Mouse (Mus musculus): ENCODE measurements around the gene Smarcd1.
A peak's percentile ranks its signal among the peaks of the same experiment; 100 is the strongest.

Gene Smarcd1

GRCm38 (mm10) chr15:99701999-99702900, at the start of gene Smarcd1:
Gene Smarcd1, plus strand, starts transcription at chr15:99702129.
- H3K4me1 ChIP-seq (replicated peaks; ENCODE audit: low read depth, low read length), result peaks cover 78% of the 10 kb centered on the region
- peaks cover 25% of the 10 kb centered on the region for H3K36me3 ChIP-seq (ENCODE audit: insufficient read depth, low read length)
- H3K27me3 ChIP-seq (ENCODE audit: insufficient read depth, low read length), result no peaks in the 10 kb centered on the region
- H3K4me3 ChIP-seq (replicated peaks; ENCODE audit: low read length), result peak within 1 kb of the TSS; percentile 89
- H3K9me3 ChIP-seq (ENCODE audit: low read length), result no peaks in the 10 kb centered on the region
- no peak for TF ChIP-seq NANOG (IDR thresholded peaks at IDR 0.05; ENCODE audit: borderline replicate concordance, low read length)
- TF ChIP-seq CTCF (conservative IDR thresholded peaks at IDR 0.05; ENCODE audit: low read length), result peak; percentile 61
- TF ChIP-seq POU5F1 (IDR thresholded peaks at IDR 0.05; ENCODE audit: borderline replicate concordance, low read length), result no peak

GRCm38 (mm10) chr15:99653291-99653690, 48.6 kb upstream of the Smarcd1 start:
- Histone ChIP-seq H3K4me1 (replicated peaks; ENCODE audit: low read depth, low read length) (peaks cover 85% of the 10 kb centered on the region), H3K27me3 (ENCODE audit: insufficient read depth, low read length) (0 out of 2 replicates have a peak, but pooled peaks cover 6% of the 10 kb centered on the region), H3K9me3 (ENCODE audit: low read length) (no peaks in the 10 kb centered on the region), H3K36me3 (ENCODE audit: insufficient read depth, low read length) (peaks cover 16% of the 10 kb centered on the region), H3K4me3 (replicated peaks; ENCODE audit: low read length) (peak overlapping the region; percentile 93)
- 0 out of 2 replicates have a peak, but pooled peaks have one; percentile 13 for TF ChIP-seq CTCF (conservative IDR thresholded peaks at IDR 0.05; ENCODE audit: low read length)
- no peak for TF ChIP-seq NANOG (IDR thresholded peaks at IDR 0.05; ENCODE audit: borderline replicate concordance, low read length)

DNA sequence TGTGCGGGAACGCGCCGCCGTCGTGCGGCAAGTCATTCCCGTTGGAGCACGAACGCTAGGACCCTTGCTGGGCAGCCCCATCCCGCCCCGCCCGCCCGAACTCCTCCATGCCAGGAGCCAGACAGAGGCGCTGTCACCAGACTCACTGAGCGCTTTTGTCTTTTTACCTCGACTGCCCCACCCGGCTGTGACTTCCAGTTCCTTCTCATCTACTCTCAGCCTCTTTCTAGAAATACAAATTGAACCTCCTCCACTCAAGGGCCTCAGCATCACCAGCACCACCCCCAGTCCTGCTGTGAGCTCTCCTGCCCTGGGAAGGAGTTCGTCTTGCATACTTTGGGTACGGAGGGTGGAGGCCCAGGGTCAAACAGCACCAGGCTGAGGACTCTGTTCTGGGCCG, 48.1 kb upstream of the Smarcd1 start:
- TF ChIP-seq NANOG (IDR thresholded peaks at IDR 0.05; ENCODE audit: borderline replicate concordance, low read length) (no peak), POU5F1 (IDR thresholded peaks at IDR 0.05; ENCODE audit: borderline replicate concordance, low read length) (no peak), CTCF (conservative IDR thresholded peaks at IDR 0.05; ENCODE audit: low read length) (no peak)
- H3K4me3 ChIP-seq (replicated peaks; ENCODE audit: low read length), result peak overlapping the region; percentile 78
- H3K9me3 ChIP-seq (ENCODE audit: low read length), result no peaks in the 10 kb centered on the region
- peaks cover 85% of the 10 kb centered on the region for H3K4me1 ChIP-seq (replicated peaks; ENCODE audit: low read depth, low read length)
- 0 out of 2 replicates have a peak, but pooled peaks cover 6% of the 10 kb centered on the region for H3K27me3 ChIP-seq (ENCODE audit: insufficient read depth, low read length)
- H3K36me3 ChIP-seq (ENCODE audit: insufficient read depth, low read length), result peaks cover 12% of the 10 kb centered on the region

GRCm38 (mm10) chr15:99655956-99656355, 46.0 kb upstream of the Smarcd1 start:
- Histone ChIP-seq H3K27me3 (ENCODE audit: insufficient read depth, low read length) (0 out of 2 replicates have a peak, but pooled peaks cover 6% of the 10 kb centered on the region), H3K9me3 (ENCODE audit: low read length) (no peaks in the 10 kb centered on the region), H3K4me1 (replicated peaks; ENCODE audit: low read depth, low read length) (peaks cover 70% of the 10 kb centered on the region), H3K36me3 (ENCODE audit: insufficient read depth, low read length) (no peaks in the 10 kb centered on the region), H3K4me3 (replicated peaks; ENCODE audit: low read length) (peak overlapping the region; percentile 45)
- no peak for TF ChIP-seq CTCF (conservative IDR thresholded peaks at IDR 0.05; ENCODE audit: low read length)
- no peak for TF ChIP-seq NANOG (IDR thresholded peaks at IDR 0.05; ENCODE audit: borderline replicate concordance, low read length)
- no peak for TF ChIP-seq POU5F1 (IDR thresholded peaks at IDR 0.05; ENCODE audit: borderline replicate concordance, low read length)

- H3K9me3 ChIP-seq (ENCODE audit: low read length), result no peaks in the 10 kb centered on the region
- H3K36me3 ChIP-seq (ENCODE audit: insufficient read depth, low read length), result no peaks in the 10 kb centered on the region
- no peak overlapping the region for H3K4me3 ChIP-seq (replicated peaks; ENCODE audit: low read length)
- TF ChIP-seq CTCF (conservative IDR thresholded peaks at IDR 0.05; ENCODE audit: low read length), result no peak
- TF ChIP-seq POU5F1 (IDR thresholded peaks at IDR 0.05; ENCODE audit: borderline replicate concordance, low read length), result no peak
- H3K4me1 ChIP-seq (replicated peaks; ENCODE audit: low read depth, low read length), result peaks cover 68% of the 10 kb centered on the region
- H3K27me3 ChIP-seq (ENCODE audit: insufficient read depth, low read length), result 0 out of 2 replicates have a peak, but pooled peaks cover 10% of the 10 kb centered on the region
Observed at GRCm38 (mm10) chr15:99658437-99658836, 43.5 kb upstream of the Smarcd1 start.

DNA sequence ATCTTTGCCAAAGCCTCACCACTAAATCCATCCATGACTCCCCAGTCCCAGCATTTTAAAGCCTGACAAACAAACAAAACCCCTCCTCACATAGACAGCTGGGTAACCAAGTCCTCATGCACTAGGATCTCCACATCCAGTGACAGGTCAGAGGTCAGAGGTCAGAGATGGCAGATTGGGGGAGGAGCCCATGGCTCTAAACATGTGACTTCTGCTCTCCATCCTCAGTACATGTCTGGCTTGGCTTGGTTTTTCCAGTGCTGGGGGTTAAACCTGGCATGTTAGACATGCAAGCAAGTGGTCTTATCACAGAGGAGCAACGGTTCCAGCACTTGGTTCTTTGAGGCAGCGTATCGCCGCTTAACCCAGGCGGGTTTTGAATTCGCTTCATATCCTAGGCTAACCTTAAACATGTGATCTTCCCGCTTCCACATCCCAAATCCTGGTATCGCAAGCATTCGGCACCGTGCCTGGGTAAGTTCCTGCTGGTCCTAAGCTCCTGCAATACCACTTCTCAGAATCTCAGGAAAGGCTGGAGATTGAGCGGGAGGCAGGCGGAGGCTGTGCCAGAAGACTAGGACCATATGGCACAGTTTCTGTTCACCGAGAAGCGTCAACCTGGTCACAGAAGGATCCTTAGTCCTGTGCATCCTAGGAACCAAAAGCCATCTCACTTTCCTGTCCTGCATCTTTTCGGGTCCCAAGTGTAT, 40.7 kb upstream of the Smarcd1 start:
- TF ChIP-seq POU5F1 (IDR thresholded peaks at IDR 0.05; ENCODE audit: borderline replicate concordance, low read length) (no peak), NANOG (IDR thresholded peaks at IDR 0.05; ENCODE audit: borderline replicate concordance, low read length) (no peak), CTCF (conservative IDR thresholded peaks at IDR 0.05; ENCODE audit: low read length) (no peak)
- Histone ChIP-seq H3K4me3 (replicated peaks; ENCODE audit: low read length) (peak overlapping the region; percentile 59), H3K27me3 (ENCODE audit: insufficient read depth, low read length) (peaks cover 30% of the 10 kb centered on the region), H3K9me3 (ENCODE audit: low read length) (no peaks in the 10 kb centered on the region), H3K4me1 (replicated peaks; ENCODE audit: low read depth, low read length) (peaks cover 65% of the 10 kb centered on the region), H3K36me3 (ENCODE audit: insufficient read depth, low read length) (no peaks in the 10 kb centered on the region)

DNA sequence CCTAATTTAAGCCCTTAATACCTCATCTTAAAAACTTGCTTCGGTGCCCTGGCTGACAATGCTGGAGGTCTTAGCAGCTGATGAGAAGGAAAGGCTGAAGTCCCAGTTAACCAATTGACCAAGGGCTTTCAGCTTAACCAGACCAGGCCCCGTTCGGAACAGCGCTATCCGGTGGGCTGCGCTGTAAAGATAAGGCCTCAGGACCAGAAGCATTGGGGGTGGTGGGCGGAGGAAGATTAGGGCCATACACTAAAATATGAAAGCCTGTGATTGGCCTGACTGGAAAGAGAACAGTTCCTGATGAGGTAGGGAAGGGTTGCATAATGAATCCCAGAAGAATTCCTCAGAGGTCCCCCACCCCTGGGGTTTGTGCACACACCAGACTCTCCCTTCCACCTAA, 39.6 kb upstream of the Smarcd1 start:
- TF ChIP-seq POU5F1 (IDR thresholded peaks at IDR 0.05; ENCODE audit: borderline replicate concordance, low read length) (no peak), NANOG (IDR thresholded peaks at IDR 0.05; ENCODE audit: borderline replicate concordance, low read length) (no peak)

DNA sequence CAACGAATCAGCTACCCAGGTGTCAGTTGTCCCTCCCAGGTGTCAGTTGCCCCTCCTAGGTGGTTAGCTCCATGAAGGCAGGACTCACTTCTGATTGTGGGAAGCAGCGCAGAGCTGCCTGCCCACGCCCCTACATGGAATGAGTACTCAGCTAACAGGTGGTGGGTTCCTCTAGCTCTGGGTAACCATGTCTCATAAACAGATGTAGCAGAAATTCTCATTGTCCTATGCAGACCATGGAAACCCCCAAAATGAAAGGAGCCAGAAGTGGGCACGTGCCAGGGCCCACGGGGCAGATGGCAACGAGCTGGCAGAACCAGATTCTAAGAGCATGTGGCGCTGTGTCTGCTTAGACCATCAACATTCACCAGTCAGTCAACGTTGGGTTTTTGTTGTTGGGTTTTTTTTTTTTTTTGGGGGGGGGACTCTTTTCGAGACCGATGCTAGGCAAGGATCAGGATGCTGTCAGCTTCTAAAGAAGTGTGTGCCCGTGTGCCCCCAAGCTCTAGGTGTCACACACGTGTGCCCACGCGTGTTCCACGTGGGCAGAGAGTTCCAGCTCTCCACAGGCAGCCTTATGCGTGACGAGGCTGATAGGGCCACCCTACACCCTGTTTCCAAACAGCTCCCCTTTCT, 37.8 kb upstream of the Smarcd1 start:
- no peaks in the 10 kb centered on the region for H3K36me3 ChIP-seq (ENCODE audit: insufficient read depth, low read length)
- peaks cover 46% of the 10 kb centered on the region for H3K27me3 ChIP-seq (ENCODE audit: insufficient read depth, low read length)
- peaks cover 50% of the 10 kb centered on the region for H3K4me1 ChIP-seq (replicated peaks; ENCODE audit: low read depth, low read length)
- H3K4me3 ChIP-seq (replicated peaks; ENCODE audit: low read length), result peak overlapping the region; percentile 73
- TF ChIP-seq CTCF (conservative IDR thresholded peaks at IDR 0.05; ENCODE audit: low read length) (no peak), POU5F1 (IDR thresholded peaks at IDR 0.05; ENCODE audit: borderline replicate concordance, low read length) (no peak), NANOG (IDR thresholded peaks at IDR 0.05; ENCODE audit: borderline replicate concordance, low read length) (no peak)
- no peaks in the 10 kb centered on the region for H3K9me3 ChIP-seq (ENCODE audit: low read length)

More for the DNA sequence above, 39.6 kb upstream of the Smarcd1 start:
- Histone ChIP-seq H3K27me3 (ENCODE audit: insufficient read depth, low read length) (peaks cover 41% of the 10 kb centered on the region), H3K4me3 (replicated peaks; ENCODE audit: low read length) (no peak overlapping the region), H3K4me1 (replicated peaks; ENCODE audit: low read depth, low read length) (peaks cover 58% of the 10 kb centered on the region), H3K36me3 (ENCODE audit: insufficient read depth, low read length) (no peaks in the 10 kb centered on the region), H3K9me3 (ENCODE audit: low read length) (no peaks in the 10 kb centered on the region)

Data from E14TG2a.4 (cell line).